Mouse (Mus musculus) heart, postnatal 0 days (tissue): ENCODE measurements at regions not wholly inside any gene's neighbourhood (a gene's known extent, or its start where the extent isn't known, plus 50 kb on each side); places are given as distances from the start of the nearest gene placed in this dataset.

Experiments
- ATAC-seq: fragments of 200-750 bp; cut with Nextera tagmentation; 2 replicates; pipeline ENCODE4 v1.8.0; 2017; ENCODE audit warnings: low read depth, moderate number of reproducible peaks, moderate library complexity; ENCODE audit not compliant: insufficient read depth
- DNase-seq: peaks from one replicate; pipeline ENCODE4 v3.0.0-alpha.2; 2016; ENCODE audit warnings: low spot score
- H3K27ac ChIP-seq: fragments of 300-500 bp; sonication (generic); 2 replicates; pipeline ENCODE4 v1.5.1; 2014; ENCODE audit warnings: low read depth, mild to moderate bottlenecking
- H3K27me3 ChIP-seq: fragments of 300-500 bp; sonication (generic); 2 replicates; pipeline ENCODE4 v1.6.1; 2014; ENCODE audit warnings: low read length, mixed read lengths; ENCODE audit not compliant: control insufficient read depth, insufficient read depth
- H3K36me3 ChIP-seq: fragments of 300-500 bp; sonication (generic); replicated peaks from 2 replicates; pipeline ENCODE4 v1.6.1; 2014; ENCODE audit warnings: low read length, mixed read lengths; ENCODE audit not compliant: control insufficient read depth, insufficient read depth
- H3K4me1 ChIP-seq: fragments of 300-500 bp; sonication (generic); 2 replicates; pipeline ENCODE4 v1.6.1; 2014; ENCODE audit warnings: antibody characterized with exemption; ENCODE audit not compliant: control insufficient read depth, insufficient read depth
- H3K4me2 ChIP-seq: fragments of 300-500 bp; sonication (generic); 2 replicates; pipeline ENCODE4 v1.6.1; 2014; ENCODE audit warnings: low read depth, mild to moderate bottlenecking, low read length, moderate library complexity
- H3K4me3 ChIP-seq: fragments of 300-500 bp; sonication (generic); 2 replicates; pipeline ENCODE4 v1.5.1; 2014; ENCODE audit warnings: low read depth, low read length
- H3K9ac ChIP-seq: fragments of 300-500 bp; sonication (generic); replicated peaks from 2 replicates; pipeline ENCODE4 v1.6.1; 2014; ENCODE audit warnings: low read depth, low read length, mixed read lengths
- H3K9me3 ChIP-seq: fragments of 300-500 bp; sonication (generic); replicated peaks from 2 replicates; pipeline ENCODE4 v1.6.1; 2016; ENCODE audit warnings: low read length; ENCODE audit not compliant: control insufficient read depth
- CTCF ChIP-seq: IDR thresholded peaks from 2 replicates; pipeline ENCODE4 v1.5.1; 2016; ENCODE audit warnings: antibody characterized with exemption, control low read depth, low read depth
- EP300 ChIP-seq: IDR thresholded peaks from 2 replicates; pipeline ENCODE4 v1.6.1; 2016; ENCODE audit warnings: antibody characterized with exemption, low read depth
- WGBS: fragments of 180-500 bp; shearing (Covaris S2); extraction: QIAGEN DNeasy Blood & Tissue Kit; methylation state at CpG from one replicate; pipeline ENCODE4 v1.1.7; 2014; 5-methylcytosine and 5-hydroxymethylcytosine counted together

GRCm38 (mm10) chr15:51403581-51403980, 2481.1 kb upstream of the Gm7489 start:
- no peak for DNase-seq
- no peaks in the 10 kb centered on the region for H3K9me3 ChIP-seq
- H3K4me2 ChIP-seq: no peak overlapping the region
- 87% methylated on average over 3 of the region's 3 CpGs for WGBS
- H3K27ac ChIP-seq: no peak overlapping the region
- no peaks in the 10 kb centered on the region for H3K27me3 ChIP-seq
- no peaks in the 10 kb centered on the region for H3K36me3 ChIP-seq
- H3K4me1 ChIP-seq: no peaks in the 10 kb centered on the region
- TF ChIP-seq EP300 (no peak), CTCF (no peak)
- no peak for ATAC-seq
- H3K9ac ChIP-seq: no peak overlapping the region
- no peak overlapping the region for H3K4me3 ChIP-seq

DNA sequence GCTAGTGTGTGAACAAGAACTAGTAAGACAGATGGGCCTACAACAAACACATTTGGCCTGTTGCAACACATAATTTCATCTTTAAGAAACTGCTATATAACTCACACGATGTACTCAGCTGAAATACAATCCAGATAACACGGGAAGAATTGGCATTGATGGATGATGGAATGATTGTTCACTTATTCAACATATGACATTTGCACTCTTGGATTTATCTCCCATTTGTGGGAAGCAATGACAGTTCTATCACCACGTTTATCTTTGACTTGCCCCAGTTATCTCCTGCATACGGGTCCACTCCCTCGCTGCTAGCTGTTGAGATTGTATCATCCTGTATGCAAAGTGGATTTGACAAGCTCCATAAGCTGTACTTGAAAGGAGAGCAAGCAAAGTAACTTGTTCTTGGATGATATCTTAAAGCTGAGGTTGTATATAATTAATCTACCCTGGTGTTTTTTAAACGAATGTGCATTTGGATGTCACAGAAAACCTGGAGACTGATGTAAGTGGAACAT, 2474.9 kb upstream of the Gm7489 start:
- Histone ChIP-seq H3K27me3 (no peaks in the 10 kb centered on the region), H3K9ac (no peak overlapping the region), H3K4me3 (no peak overlapping the region), H3K36me3 (no peaks in the 10 kb centered on the region), H3K9me3 (no peaks in the 10 kb centered on the region), H3K27ac (no peak overlapping the region), H3K4me1 (no peaks in the 10 kb centered on the region), H3K4me2 (no peak overlapping the region)
- TF ChIP-seq EP300 (no peak), CTCF (no peak)
- DNase-seq (no peak), ATAC-seq (no peak)
- WGBS: 43% methylated on average over 6 of the region's 6 CpGs

GRCm38 (mm10) chr15:51411966-51412365, 2472.7 kb upstream of the Gm7489 start:
- no peak for TF ChIP-seq CTCF
- no peak overlapping the region for H3K4me3 ChIP-seq
- DNase-seq (no peak), ATAC-seq (no peak)
- H3K9me3 ChIP-seq: no peaks in the 10 kb centered on the region
- H3K4me1 ChIP-seq: no peaks in the 10 kb centered on the region
- no peaks in the 10 kb centered on the region for H3K36me3 ChIP-seq
- no peak overlapping the region for H3K27ac ChIP-seq
- no peak overlapping the region for H3K4me2 ChIP-seq
- no peak overlapping the region for H3K9ac ChIP-seq
- H3K27me3 ChIP-seq: no peaks in the 10 kb centered on the region

DNA sequence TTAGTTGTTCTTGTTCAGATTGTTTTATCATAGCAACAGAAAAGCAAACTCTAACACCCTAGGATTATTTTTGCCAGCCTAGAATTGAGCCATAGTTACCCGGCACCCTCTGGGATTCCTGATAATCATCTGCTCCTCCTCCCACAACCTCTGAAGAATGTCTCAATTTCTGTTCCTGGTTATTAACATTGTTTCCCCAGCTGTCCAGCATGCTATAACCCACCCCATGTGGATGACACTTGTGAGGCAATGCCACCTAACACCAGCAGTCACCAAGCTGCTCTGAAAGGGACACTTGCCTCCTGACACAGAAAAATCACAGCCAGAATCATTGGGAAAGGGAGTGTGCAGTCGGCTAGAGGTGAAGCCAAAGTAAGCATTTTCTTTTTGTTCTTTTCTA, 2442.1 kb upstream of the Gm7489 start:
- no peak overlapping the region for H3K4me3 ChIP-seq
- H3K4me2 ChIP-seq: no peak overlapping the region
- WGBS: 67% methylated on average over 2 of the region's 2 CpGs
- H3K4me1 ChIP-seq: no peaks in the 10 kb centered on the region
- H3K27ac ChIP-seq: no peak overlapping the region
- DNase-seq: no peak
- TF ChIP-seq EP300 (no peak), CTCF (no peak)
- no peaks in the 10 kb centered on the region for H3K36me3 ChIP-seq
- no peaks in the 10 kb centered on the region for H3K27me3 ChIP-seq
- no peak for ATAC-seq
- H3K9me3 ChIP-seq: no peaks in the 10 kb centered on the region
- no peak overlapping the region for H3K9ac ChIP-seq

DNA sequence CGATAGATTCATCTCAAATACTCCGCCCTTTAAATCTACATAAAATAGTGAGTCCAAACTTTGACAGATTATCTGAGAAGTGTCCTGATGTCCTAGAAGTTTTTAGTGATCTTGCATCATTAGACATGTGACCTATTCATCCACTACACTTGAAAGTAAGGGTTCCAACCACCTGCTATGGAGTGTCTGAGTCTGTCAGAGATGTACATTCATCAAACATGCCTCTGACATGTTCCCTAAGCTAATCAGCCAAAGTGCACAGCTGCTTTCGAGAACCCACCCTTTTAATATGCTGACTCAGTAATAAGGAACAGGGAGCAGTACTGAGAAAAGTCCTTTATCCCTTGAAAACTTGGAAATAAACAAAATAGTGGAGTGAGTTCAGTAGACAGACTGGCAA, 2414.8 kb upstream of the Gm7489 start:
- H3K4me3 ChIP-seq: no peak overlapping the region
- no peaks in the 10 kb centered on the region for H3K36me3 ChIP-seq
- H3K27ac ChIP-seq: no peak overlapping the region
- H3K4me1 ChIP-seq: no peaks in the 10 kb centered on the region
- no peaks in the 10 kb centered on the region for H3K27me3 ChIP-seq
- ATAC-seq (no peak), DNase-seq (no peak)
- 72% methylated on average over 3 of the region's 3 CpGs for WGBS
- H3K9me3 ChIP-seq: no peaks in the 10 kb centered on the region
- H3K4me2 ChIP-seq: no peak overlapping the region
- H3K9ac ChIP-seq: no peak overlapping the region
- TF ChIP-seq CTCF: no peak
- no peak for TF ChIP-seq EP300

- WGBS: 64% methylated on average over 1 of the region's 1 CpGs
- no peaks in the 10 kb centered on the region for H3K27me3 ChIP-seq
- TF ChIP-seq EP300 (no peak), CTCF (no peak)
- H3K36me3 ChIP-seq: no peaks in the 10 kb centered on the region
- DNase-seq: no peak
- no peaks in the 10 kb centered on the region for H3K9me3 ChIP-seq
- H3K9ac ChIP-seq: no peak overlapping the region
- no peak overlapping the region for H3K27ac ChIP-seq
- no peak overlapping the region for H3K4me2 ChIP-seq
- ATAC-seq: no peak
- no peak overlapping the region for H3K4me3 ChIP-seq
- no peaks in the 10 kb centered on the region for H3K4me1 ChIP-seq
Measured at GRCm38 (mm10) chr15:51471143-51471542, 2413.6 kb upstream of the Gm7489 start.
